17 mouse cellular contexts compared by ENCODE assay signal in genomic region chr5:107219883-107220282, GRCm38 (mm10).
A peak's percentile ranks its signal among the peaks of the same experiment; 100 is the strongest.
DNase-seq lines count a peak whose midpoint lies in the region; ATAC-seq and TF ChIP-seq lines count a peak whose summit lies in the region.
"Had no signal": no experiment of that assay in that cellular context is flagged by ENCODE, and none has a peak within 500 bp of the region (broad histone marks: within the 10 kb centered on the region; RNA-seq: fewer than 3 reads in every experiment).

No protein-coding gene starts in this region.

- H3K4me3 ChIP-seq in stomach, embryonic 14.5 days (ENCODE audit: low read depth, low read length) = no peak overlapping the region
- no peak overlapping the region for H3K4me3 ChIP-seq in stomach, postnatal 0 days (ENCODE audit: low read depth, low read length)
- no peak overlapping the region for H3K4me3 ChIP-seq in midbrain, embryonic 14.5 days (replicated peaks; ENCODE audit: low read depth, low read length)
- H3K4me3 ChIP-seq: forebrain, embryonic 12.5 days; heart, embryonic 13.5 days; megakaryocyte, embryonic 14.5 days had no signal

- H3K36me3 ChIP-seq in stomach, embryonic 14.5 days (ENCODE audit: control insufficient read depth, insufficient read depth, low read length) = no peaks in the 10 kb centered on the region
- no peaks in the 10 kb centered on the region for H3K36me3 ChIP-seq in stomach, postnatal 0 days (ENCODE audit: control insufficient read depth, insufficient read depth, low read length)
- H3K36me3 ChIP-seq in midbrain, embryonic 14.5 days (ENCODE audit: control insufficient read depth, insufficient read depth, low read length) = no peaks in the 10 kb centered on the region
- H3K36me3 ChIP-seq: forebrain, embryonic 12.5 days had no signal

- H3K4me2 ChIP-seq in stomach, embryonic 14.5 days (replicated peaks; ENCODE audit: low read depth, low read length) = no peak overlapping the region
- no peak overlapping the region for H3K4me2 ChIP-seq in stomach, postnatal 0 days (replicated peaks; ENCODE audit: low read depth)
- no peak overlapping the region for H3K4me2 ChIP-seq in midbrain, embryonic 14.5 days (ENCODE audit: low read length)
- H3K4me2 ChIP-seq: forebrain, embryonic 12.5 days; heart, embryonic 13.5 days; lung, embryonic 14.5 days had no signal

- H3K9me3 ChIP-seq in stomach, embryonic 14.5 days (ENCODE audit: control insufficient read depth, low read depth, low read length) = no peaks in the 10 kb centered on the region
- no peaks in the 10 kb centered on the region for H3K9me3 ChIP-seq in stomach, postnatal 0 days (ENCODE audit: control insufficient read depth, low read length)
- no peaks in the 10 kb centered on the region for H3K9me3 ChIP-seq in midbrain, embryonic 14.5 days (ENCODE audit: control insufficient read depth, low read length)
- H3K9me3 ChIP-seq: forebrain, embryonic 12.5 days; heart, embryonic 13.5 days; megakaryocyte, embryonic 14.5 days had no signal

- TF ChIP-seq CTCF in stomach, postnatal 0 days (IDR thresholded peaks at IDR 0.05; ENCODE audit: low read depth) = no peak

- 86% methylated on average over 6 of the region's 6 CpGs for WGBS in stomach, embryonic 14.5 days
- 75% methylated on average over 6 of the region's 6 CpGs for WGBS in stomach, postnatal 0 days
- WGBS in midbrain, embryonic 14.5 days = 74% methylated on average over 6 of the region's 6 CpGs

- no peak overlapping the region for H3K9ac ChIP-seq in stomach, embryonic 14.5 days (replicated peaks; ENCODE audit: low read depth, low read length)
- H3K9ac ChIP-seq in stomach, postnatal 0 days (ENCODE audit: low read length) = no peak overlapping the region
- no peak overlapping the region for H3K9ac ChIP-seq in midbrain, embryonic 14.5 days (replicated peaks; ENCODE audit: low read length)
- H3K9ac ChIP-seq: forebrain, embryonic 12.5 days; heart, embryonic 13.5 days; lung, embryonic 14.5 days had no signal

- TF ChIP-seq EP300 in stomach, postnatal 0 days (optimal IDR thresholded peaks at IDR 0.05) = no peak

- ATAC-seq in stomach, embryonic 14.5 days (ENCODE audit: insufficient number of reproducible peaks, insufficient read depth, low FRiP score, low read depth) = peak; percentile 43; the same call in 1 of the 2 replicates
- no peak for ATAC-seq in stomach, postnatal 0 days (ENCODE audit: low FRiP score, low TSS enrichment)
- 0 out of 2 replicates have a peak, but pooled peaks have one; percentile 31 for ATAC-seq in granulocyte monocyte progenitor cell, adult 5-6 weeks (replicated peaks; ENCODE audit: poor library complexity, severe bottlenecking)
- 0 out of 2 replicates have a peak, but pooled peaks have one; percentile 13 for ATAC-seq in megakaryocyte, adult 5-6 weeks (ENCODE audit: poor library complexity, severe bottlenecking)
- ATAC-seq in midbrain, embryonic 14.5 days (ENCODE audit: low FRiP score, low TSS enrichment) = no peak
- ATAC-seq: midbrain, embryonic 16.5 days had no signal

- DNase-seq in stomach, postnatal 0 days (ENCODE audit: low spot score) = no peak
- peak; percentile 83 for DNase-seq in ZHBTc4 (ENCODE audit: low read depth, low spot score)
- DNase-seq in layer of hippocampus, adult 9-11 months = no peak
- no peak for DNase-seq in midbrain, embryonic 14.5 days
- no peak for DNase-seq in ovary, postnatal 14 days (ENCODE audit: low spot score)
- DNase-seq: adrenal gland, postnatal 25 days; cerebellum, adult 8-10 months; heart, postnatal 36 days; lung, embryonic 14.5 days; thymus, postnatal 36 days had no signal

- no peaks in the 10 kb centered on the region for H3K27me3 ChIP-seq in stomach, embryonic 14.5 days (ENCODE audit: control insufficient read depth, insufficient read depth, low read length)
- H3K27me3 ChIP-seq in stomach, postnatal 0 days (ENCODE audit: control insufficient read depth, insufficient read depth, low read length) = no peaks in the 10 kb centered on the region
- no peaks in the 10 kb centered on the region for H3K27me3 ChIP-seq in midbrain, embryonic 14.5 days (ENCODE audit: control insufficient read depth, insufficient read depth, low read length)
- H3K27me3 ChIP-seq: heart, embryonic 13.5 days; megakaryocyte, embryonic 14.5 days had no signal

- peaks cover 31% of the 10 kb centered on the region for H3K4me1 ChIP-seq in stomach, embryonic 14.5 days (ENCODE audit: control insufficient read depth, insufficient read depth, low read length)
- peaks cover 3% of the 10 kb centered on the region; the same call in 1 of the 2 replicates for H3K4me1 ChIP-seq in stomach, postnatal 0 days (replicated peaks; ENCODE audit: control insufficient read depth, insufficient read depth)
- peaks cover 16% of the 10 kb centered on the region for H3K4me1 ChIP-seq in midbrain, embryonic 14.5 days (ENCODE audit: control insufficient read depth, insufficient read depth, low read length)

- H3K27ac ChIP-seq in stomach, embryonic 14.5 days (ENCODE audit: low read length) = no peak overlapping the region
- H3K27ac ChIP-seq in stomach, postnatal 0 days (replicated peaks) = no peak overlapping the region
- no peak overlapping the region for H3K27ac ChIP-seq in midbrain, embryonic 14.5 days (replicated peaks; ENCODE audit: low read depth, low read length)
- H3K27ac ChIP-seq: forebrain, embryonic 12.5 days; heart, embryonic 13.5 days had no signal

Comparison
In these comparisons a context has a peak if more than half of its experiments do, and no peak if none do; other contexts are left out.
1. ATAC-seq: peak in stomach, embryonic 14.5 days (single experiment), granulocyte monocyte progenitor cell, adult 5-6 weeks (single experiment) and megakaryocyte, adult 5-6 weeks (single experiment); none in stomach, postnatal 0 days (single experiment) and midbrain, embryonic 14.5 days (single experiment).